Mouse (Mus musculus) neural tube, embryonic 10.5 days (tissue): ENCODE measurements at regions not wholly inside any gene's neighbourhood (a gene's known extent, or its start where the extent isn't known, plus 50 kb on each side); places are given as distances from the start of the nearest gene placed in this dataset.

Experiments used
- DNase-seq: peaks from one replicate; pipeline ENCODE4 v3.0.0-alpha.2; 2017; ENCODE audit warnings: low spot score; ENCODE audit errors: extremely low spot score

GRCm38 (mm10) chr14:105841888-105842287 lies 54.7 kb downstream of the Spry2 start:
- no peak for DNase-seq

- no peak for DNase-seq
Measured at GRCm38 (mm10) chr14:105837533-105837932, 59.1 kb downstream of the Spry2 start.

GRCm38 (mm10) chr14:105830701-105831100 lies 65.9 kb downstream of the Spry2 start:
- DNase-seq = no peak

- no peak for DNase-seq
Measured at GRCm38 (mm10) chr14:105830301-105830700, 66.3 kb downstream of the Spry2 start.

GRCm38 (mm10) chr14:105823129-105823528 lies 73.5 kb downstream of the Spry2 start:
- no peak for DNase-seq

GRCm38 (mm10) chr14:105822653-105823052 lies 74.0 kb downstream of the Spry2 start:
- DNase-seq = no peak

GRCm38 (mm10) chr14:105819534-105819933 lies 77.1 kb downstream of the Spry2 start:
- DNase-seq = no peak

GRCm38 (mm10) chr14:105818841-105819240 lies 77.8 kb downstream of the Spry2 start:
- DNase-seq = no peak

GRCm38 (mm10) chr14:105817481-105817880 lies 79.1 kb downstream of the Spry2 start:
- no peak for DNase-seq

GRCm38 (mm10) chr14:105815827-105816226 lies 80.8 kb downstream of the Spry2 start:
- peak; percentile 40 for DNase-seq

- peak; percentile 34 for DNase-seq
Measured at GRCm38 (mm10) chr14:105815281-105815680, 81.3 kb downstream of the Spry2 start.

- no peak for DNase-seq
Measured at GRCm38 (mm10) chr14:105813661-105814060, 83.0 kb downstream of the Spry2 start.

- no peak for DNase-seq
Measured at GRCm38 (mm10) chr14:105813097-105813496, 83.5 kb downstream of the Spry2 start.

GRCm38 (mm10) chr14:105805762-105806161 lies 90.9 kb downstream of the Spry2 start:
- no peak for DNase-seq

- DNase-seq = no peak
Measured at GRCm38 (mm10) chr14:105805362-105805761, 91.3 kb downstream of the Spry2 start.

GRCm38 (mm10) chr14:105804761-105805160 lies 91.9 kb downstream of the Spry2 start:
- DNase-seq = no peak

GRCm38 (mm10) chr14:105803281-105803680 lies 93.3 kb downstream of the Spry2 start:
- no peak for DNase-seq

GRCm38 (mm10) chr14:105802529-105803280 lies 93.9 kb downstream of the Spry2 start:
- peak; percentile 16 for DNase-seq

GRCm38 (mm10) chr14:105800142-105800925 lies 96.3 kb downstream of the Spry2 start:
- DNase-seq = no peak

GRCm38 (mm10) chr14:105799401-105799861 lies 97.2 kb downstream of the Spry2 start:
- peak; percentile 18 for DNase-seq

- no peak for DNase-seq
Measured at GRCm38 (mm10) chr14:105793010-105793702, 103.5 kb downstream of the Spry2 start.

- no peak for DNase-seq
Measured at GRCm38 (mm10) chr14:105790441-105790840, 106.2 kb downstream of the Spry2 start.
